Mouse (Mus musculus): ENCODE measurements around the gene Nms. TPM values are rescaled to one million over a fixed set of nuclear protein-coding genes. Genes with fewer than 3 reads are reported as not detected.

Nms gene
- not detected for total RNA-seq (2023)

GRCm38 (mm10) chr1:38938849-38939248, at the start of gene Nms:
TSS of gene Nms (plus strand) at chr1:38939149.

GRCm38 (mm10) chr1:38897431-38898248, 41.3 kb upstream of the Nms start, which contains the start of gene Chst10:
TSS of gene Chst10 (minus strand) at chr1:38898161.

DNA sequence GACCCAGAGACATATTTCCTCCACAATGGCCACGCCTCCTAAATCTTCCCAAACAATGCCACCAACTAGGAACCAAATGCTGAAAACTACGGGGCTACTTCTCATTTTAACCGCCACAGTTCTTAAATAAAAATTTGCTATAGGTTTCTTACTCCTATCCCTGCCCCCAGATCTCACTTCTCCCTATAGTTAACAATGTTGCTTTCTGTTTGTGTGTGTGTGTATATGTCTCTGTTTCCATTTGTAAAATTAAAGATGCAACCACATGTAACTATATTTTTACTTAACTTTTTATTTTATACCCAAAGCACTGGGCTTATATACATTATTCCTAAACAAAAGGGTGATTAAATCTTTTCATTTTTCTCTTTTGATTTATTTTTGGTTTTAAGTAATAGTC, 46.4 kb downstream of the Nms start, which contains the start of gene Pdcl3:
TSS of gene Pdcl3 (plus strand) at position 301 of the 400 bp plus-strand sequence.

Other genes starting within 250 kb of the Nms start
- not detected for gene Lonrf2, start 102.4 kb upstream of the Nms start, total RNA-seq (2023)
- gene Chst10, start 41.0 kb upstream of the Nms start, total RNA-seq (2023): 27.3 TPM
- gene Pdcl3, start 46.5 kb downstream of the Nms start, total RNA-seq (2023): 30.3 TPM

Measured in CD4-positive naive resting alpha-beta T cell, adult 76 days (primary cell).